Mouse (Mus musculus) small intestine, adult 2 months (tissue): ENCODE measurements around the gene Riok1.

ENCODE experiments used
- CTCF ChIP-seq: fragments of 200-500 bp; IDR thresholded peaks from 2 replicates; pipeline ENCODE4 v1.5.1; 2012; ENCODE audit warnings: low read depth, mild to moderate bottlenecking, control low read depth, inconsistent platforms, low read length, moderate library complexity, mixed read lengths; ENCODE audit not compliant: insufficient replicate concordance, insufficient read length; ENCODE audit errors: extremely low read depth
- POLR2A ChIP-seq: fragments of 200-500 bp; IDR thresholded peaks from 2 replicates; pipeline ENCODE4 v1.6.1; 2012; ENCODE audit warnings: low read depth, mild to moderate bottlenecking, control low read depth, inconsistent platforms, low read length, moderate library complexity

GRCm38 (mm10) chr13:38088008-38088407, 51.2 kb downstream of the Riok1 start:
- peak; percentile 17; the same call in 1 of the 2 replicates for TF ChIP-seq POLR2A
- TF ChIP-seq CTCF = no peak
